Mouse (Mus musculus) small intestine, adult 2 months (tissue): ENCODE results near the gene Gm37240.

Source experiments
- CTCF ChIP-seq: fragments of 200-500 bp; IDR thresholded peaks from 2 replicates; pipeline ENCODE4 v1.5.1; 2012; ENCODE audit warnings: low read depth, mild to moderate bottlenecking, control low read depth, inconsistent platforms, low read length, moderate library complexity, mixed read lengths; ENCODE audit not compliant: insufficient replicate concordance, insufficient read length; ENCODE audit errors: extremely low read depth
- POLR2A ChIP-seq: fragments of 200-500 bp; IDR thresholded peaks from 2 replicates; pipeline ENCODE4 v1.6.1; 2012; ENCODE audit warnings: low read depth, mild to moderate bottlenecking, control low read depth, inconsistent platforms, low read length, moderate library complexity

DNA sequence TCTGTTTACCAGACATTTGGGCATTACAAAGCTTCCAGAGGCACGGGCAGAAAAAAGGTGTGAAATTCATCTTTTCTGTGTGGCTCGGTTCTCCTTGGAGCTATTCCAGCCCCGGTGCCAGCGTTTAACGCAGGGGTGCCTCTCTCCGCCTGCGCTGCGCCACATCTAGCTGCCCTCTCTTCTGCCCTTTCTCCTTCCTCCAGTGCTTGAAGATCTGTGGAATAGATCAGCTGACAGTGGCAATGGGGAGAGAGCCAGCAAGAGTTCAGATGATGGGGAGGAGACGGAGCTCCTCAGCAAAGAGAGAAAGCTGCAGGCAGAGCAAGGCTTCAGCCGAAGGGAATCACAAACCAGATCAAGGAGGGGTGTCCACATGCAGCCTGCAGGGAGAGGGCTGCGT lies 714.8 kb downstream of the Gm37240 start:
- TF ChIP-seq CTCF, result no peak
- no peak for TF ChIP-seq POLR2A
